Mouse (Mus musculus): ENCODE results near the gene Impdh1. TPM values are rescaled to one million over a fixed set of nuclear protein-coding genes. Genes with fewer than 3 reads are reported as not detected.

Impdh1 gene
- polyA plus RNA-seq, 1 experiment from 2014 or later = 84.1 TPM

DNA sequence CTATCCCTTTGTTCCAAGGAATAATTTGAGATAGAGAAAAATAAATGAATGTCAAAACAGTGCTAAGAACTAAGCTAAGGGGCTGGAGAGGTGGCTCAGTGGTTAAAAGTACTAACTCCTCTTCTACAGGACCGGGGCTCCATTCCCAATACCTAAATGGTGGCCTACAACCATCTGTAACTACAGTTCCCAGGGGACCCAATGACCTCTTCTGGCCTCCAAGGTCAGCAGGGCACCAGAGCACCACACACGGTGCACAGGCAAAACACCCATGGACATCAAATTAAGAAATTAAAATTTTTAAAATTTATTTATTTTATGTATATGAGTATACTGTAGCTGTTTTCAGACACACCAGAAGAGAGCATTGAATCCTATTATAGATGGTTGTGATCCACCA lies 55.4 kb downstream of the Impdh1 start:
- Histone ChIP-seq H3K4me2 (no peak overlapping the region), H3K4me3 (replicated peaks) (no peak overlapping the region), H3K9ac (replicated peaks) (no peak overlapping the region), H3K4me1 (peaks cover 24% of the 10 kb centered on the region), H3K36me3 (peaks cover 45% of the 10 kb centered on the region), H3K27ac (replicated peaks) (no peak overlapping the region), H3K27me3 (replicated peaks) (no peaks in the 10 kb centered on the region), H3K9me3 (replicated peaks) (no peaks in the 10 kb centered on the region)
- WGBS = 94% methylated on average over 2 of the region's 2 CpGs
- no peak for ATAC-seq (ENCODE audit: low FRiP score)

DNA sequence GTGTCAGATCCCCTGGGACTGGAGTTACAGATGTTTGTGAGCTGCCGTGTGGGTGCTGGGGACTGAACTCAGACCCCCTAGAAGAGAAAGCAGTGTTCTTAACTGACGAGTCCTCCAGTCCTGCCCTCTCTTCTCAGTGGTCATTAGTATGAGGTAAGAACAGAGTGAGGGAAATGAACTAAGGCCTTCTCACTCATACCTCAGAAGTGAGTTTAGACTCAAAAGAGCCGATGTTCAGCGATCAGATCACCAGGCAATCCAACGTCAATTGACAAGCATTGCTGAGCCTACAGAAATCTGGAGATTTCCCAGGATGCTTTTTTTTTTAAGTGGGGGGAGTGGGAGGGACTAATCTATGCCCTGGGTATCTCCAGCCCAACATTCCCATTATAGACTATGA lies 59.8 kb downstream of the Impdh1 start:
- Histone ChIP-seq H3K9ac (replicated peaks) (no peak overlapping the region), H3K27me3 (replicated peaks) (no peaks in the 10 kb centered on the region), H3K4me3 (replicated peaks) (no peak overlapping the region), H3K27ac (replicated peaks) (no peak overlapping the region), H3K9me3 (replicated peaks) (no peaks in the 10 kb centered on the region), H3K4me1 (no peaks in the 10 kb centered on the region), H3K4me2 (no peak overlapping the region), H3K36me3 (peaks cover 81% of the 10 kb centered on the region)
- 94% methylated on average over 5 of the region's 5 CpGs for WGBS
- ATAC-seq (ENCODE audit: low FRiP score) = no peak

Small RNA genes lying within 50 kb of the gene (microRNA-seq; reads per million reads assigned to microRNA genes)
- gene Gm24303 = not detected

Other genes starting within 250 kb of the Impdh1 start
- gene Lep, start 156.1 kb downstream of the Impdh1 start, polyA plus RNA-seq (2015; fragmentation: Nextera tagmentation; extraction: Ambion mirVana) = not detected in 2 replicates
- 38.2 and 41.1 TPM in 2 replicates for gene Rbm28, start 51.4 kb downstream of the Impdh1 start, polyA plus RNA-seq (2015; fragmentation: Nextera tagmentation; extraction: Ambion mirVana)
- 12.6 and 13.9 TPM in 2 replicates for gene Prrt4, start 36.8 kb downstream of the Impdh1 start, polyA plus RNA-seq (2015; fragmentation: Nextera tagmentation; extraction: Ambion mirVana)
- 28.4 and 29.0 TPM in 2 replicates for gene Hilpda, start 56.1 kb upstream of the Impdh1 start, polyA plus RNA-seq (2015; fragmentation: Nextera tagmentation; extraction: Ambion mirVana)
- 0.26 and 0.46 TPM in 2 replicates for gene Fam71f2, start 63.2 kb upstream of the Impdh1 start, polyA plus RNA-seq (2015; fragmentation: Nextera tagmentation; extraction: Ambion mirVana)
- gene Fam71f1, start 102.8 kb upstream of the Impdh1 start, polyA plus RNA-seq (2015; fragmentation: Nextera tagmentation; extraction: Ambion mirVana) = 0.20 TPM in 1 of 2 replicates, not detected in the other
- gene Calu, start 131.7 kb upstream of the Impdh1 start, polyA plus RNA-seq (2015; fragmentation: Nextera tagmentation; extraction: Ambion mirVana) = 158 and 182 TPM in 2 replicates
- gene Opn1sw, start 172.1 kb upstream of the Impdh1 start, polyA plus RNA-seq (2015; fragmentation: Nextera tagmentation; extraction: Ambion mirVana) = 0.22 and 0.61 TPM in 2 replicates
- 49.2 and 53.6 TPM in 2 replicates for gene Ccdc136, start 179.9 kb upstream of the Impdh1 start, polyA plus RNA-seq (2015; fragmentation: Nextera tagmentation; extraction: Ambion mirVana)
- 5.2 and 5.3 TPM in 2 replicates for gene Flnc, start 216.9 kb upstream of the Impdh1 start, polyA plus RNA-seq (2015; fragmentation: Nextera tagmentation; extraction: Ambion mirVana)

All from neural tube, embryonic 15.5 days (tissue).